Mouse (Mus musculus) ovary, adult 18-20 months (tissue): ENCODE measurements around the gene Cd93.
A peak's percentile ranks its signal among the peaks of the same experiment; 100 is the strongest.

Experiments used
- DNase-seq: peaks from one replicate; pipeline ENCODE4 v3.0.0; 2022; ENCODE audit warnings: low spot score, mixed read lengths

Gene Cd93

DNA sequence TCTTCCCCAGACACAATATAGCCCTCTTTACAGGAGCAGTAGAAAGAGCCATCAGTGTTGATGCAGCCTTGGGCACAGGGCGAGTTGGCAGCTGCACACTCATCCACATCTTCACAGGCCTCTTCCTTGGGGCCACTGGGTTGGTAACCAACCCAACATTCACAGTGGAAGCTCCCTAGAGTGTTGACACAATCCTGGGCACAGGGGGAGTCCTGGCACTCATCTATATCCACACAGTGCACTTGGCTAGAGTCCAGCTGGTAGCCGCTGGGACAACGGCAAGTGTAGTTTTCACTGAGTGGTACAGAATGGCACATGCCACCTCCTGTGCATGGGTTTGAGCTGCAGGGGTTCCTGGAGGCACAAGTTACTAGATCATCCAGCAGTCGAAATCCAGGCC, 1.2 kb downstream of the Cd93 start:
- DNase-seq, result no peak

GRCm38 (mm10) chr2:148441421-148441820, 1.9 kb downstream of the Cd93 start:
- DNase-seq, result no peak

GRCm38 (mm10) chr2:148439691-148440276, 3.6 kb downstream of the Cd93 start:
- DNase-seq, result no peak

GRCm38 (mm10) chr2:148436285-148436684, 7.1 kb downstream of the Cd93 start:
- no peak for DNase-seq

- DNase-seq, result no peak
These were observed 11.0 kb downstream of the Cd93 start for GRCm38 (mm10) chr2:148432346-148432745.

- DNase-seq, result no peak
These were observed 12.4 kb downstream of the Cd93 start for GRCm38 (mm10) chr2:148430941-148431340.

- DNase-seq, result no peak
These were observed 14.3 kb downstream of the Cd93 start for GRCm38 (mm10) chr2:148429001-148429505.

DNA sequence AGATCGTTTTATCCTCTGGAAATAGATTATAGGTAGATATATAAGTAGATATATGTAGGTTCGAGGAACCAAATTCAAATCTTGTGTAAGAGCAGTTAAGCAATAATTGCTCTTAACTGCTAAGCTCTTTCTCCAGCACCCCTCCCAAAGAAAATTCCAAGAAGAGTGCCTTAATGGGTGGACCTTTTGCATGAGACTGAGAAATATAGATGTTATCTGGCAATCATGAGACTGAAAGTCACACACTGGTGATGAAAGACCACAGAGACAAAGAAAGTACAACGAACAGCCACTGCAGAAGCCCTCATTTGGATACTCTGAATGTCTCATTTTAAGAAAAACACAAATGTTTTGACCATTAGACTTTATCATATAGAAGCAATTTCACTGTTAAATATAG, 14.8 kb downstream of the Cd93 start:
- no peak for DNase-seq

DNA sequence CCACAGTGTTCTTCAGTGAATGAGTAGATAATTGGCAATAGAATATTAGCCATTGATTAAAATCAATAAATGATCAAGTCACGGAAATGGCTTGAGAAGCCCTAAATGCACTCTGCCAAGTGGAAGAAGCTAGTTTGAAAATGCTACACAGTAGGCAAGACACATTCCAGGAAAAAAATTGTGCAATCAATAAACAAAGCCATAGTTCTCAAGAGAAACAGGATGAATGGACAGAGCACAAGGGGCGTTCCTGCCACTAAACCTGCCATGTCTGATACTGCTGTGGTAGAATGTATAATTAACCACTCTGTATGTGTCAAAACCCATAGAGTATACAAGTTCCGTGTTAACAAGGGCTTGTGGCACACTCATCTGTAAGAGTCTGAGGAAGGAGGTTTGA, 15.8 kb downstream of the Cd93 start:
- no peak for DNase-seq

GRCm38 (mm10) chr2:148425709-148426382, 17.5 kb downstream of the Cd93 start:
- no peak for DNase-seq

- no peak for DNase-seq
These were observed 21.7 kb downstream of the Cd93 start for GRCm38 (mm10) chr2:148421706-148422105.

DNA sequence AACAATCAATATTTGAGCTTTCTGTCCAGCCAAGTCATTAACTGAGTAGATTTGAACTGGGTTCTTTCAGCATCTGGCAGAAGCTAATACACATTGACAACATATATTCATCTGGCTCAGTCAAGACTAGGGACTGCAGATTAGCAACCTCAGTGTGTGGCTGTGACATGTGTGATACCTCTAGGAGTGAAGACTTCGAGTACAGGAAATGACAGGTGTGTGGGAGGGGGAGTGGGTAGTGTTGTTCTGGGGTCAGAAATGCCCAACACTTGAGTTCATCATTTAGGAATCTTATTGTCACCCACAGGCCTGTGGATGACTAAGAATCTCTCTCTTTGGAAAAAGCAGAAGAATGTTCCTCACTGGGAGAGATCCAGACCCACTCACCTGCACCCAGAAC, 22.3 kb downstream of the Cd93 start:
- no peak for DNase-seq

GRCm38 (mm10) chr2:148419776-148420175, 23.6 kb downstream of the Cd93 start:
- DNase-seq, result no peak

DNA sequence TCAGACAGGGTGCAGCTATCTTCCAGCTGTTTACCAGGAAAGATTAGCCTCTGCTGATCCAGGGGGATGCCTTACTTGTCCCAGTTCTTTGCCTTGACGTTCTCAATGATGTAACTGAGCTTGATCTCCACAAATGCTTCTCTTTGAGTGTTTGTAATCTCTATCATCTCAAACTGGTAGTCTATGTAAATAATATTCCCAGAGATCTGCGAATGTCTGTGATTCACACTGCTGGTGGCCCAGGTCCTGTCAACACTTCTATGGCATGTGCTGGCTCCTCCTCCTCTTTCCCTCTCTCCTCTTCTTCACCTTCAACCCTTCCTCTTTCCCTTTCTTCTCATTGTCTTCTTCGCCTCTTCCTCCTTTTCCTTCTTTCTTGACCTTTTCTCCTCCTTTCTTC, 24.2 kb downstream of the Cd93 start:
- no peak for DNase-seq

- DNase-seq, result no peak
These were observed 33.5 kb downstream of the Cd93 start for GRCm38 (mm10) chr2:148409821-148410220.

DNA sequence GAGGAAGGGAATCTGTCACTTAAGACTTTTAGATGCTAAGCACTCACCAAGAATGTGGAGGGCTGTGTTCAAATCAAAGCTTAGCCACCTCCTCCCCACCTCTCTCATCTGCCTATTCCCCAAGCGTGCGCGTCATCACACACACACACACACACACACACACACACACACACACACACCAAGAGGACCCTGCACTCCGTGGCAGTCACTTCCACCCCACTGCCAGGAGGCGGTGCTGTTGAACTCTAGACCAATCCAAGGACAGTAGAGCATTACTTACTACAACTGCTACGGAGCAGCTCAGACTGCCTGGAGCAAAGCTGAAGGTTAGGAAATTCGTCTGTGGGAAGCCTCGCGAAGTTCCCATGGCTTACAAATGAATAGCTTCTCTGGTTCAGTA, 34.2 kb downstream of the Cd93 start:
- peak; percentile 68 for DNase-seq

GRCm38 (mm10) chr2:148408761-148409120, 34.6 kb downstream of the Cd93 start:
- no peak for DNase-seq

- peak; percentile 60 for DNase-seq
These were observed 35.2 kb downstream of the Cd93 start, which contains the start of gene Thbd for GRCm38 (mm10) chr2:148407870-148408760. Gene Thbd (minus strand): TSS chr2:148408188.

DNA sequence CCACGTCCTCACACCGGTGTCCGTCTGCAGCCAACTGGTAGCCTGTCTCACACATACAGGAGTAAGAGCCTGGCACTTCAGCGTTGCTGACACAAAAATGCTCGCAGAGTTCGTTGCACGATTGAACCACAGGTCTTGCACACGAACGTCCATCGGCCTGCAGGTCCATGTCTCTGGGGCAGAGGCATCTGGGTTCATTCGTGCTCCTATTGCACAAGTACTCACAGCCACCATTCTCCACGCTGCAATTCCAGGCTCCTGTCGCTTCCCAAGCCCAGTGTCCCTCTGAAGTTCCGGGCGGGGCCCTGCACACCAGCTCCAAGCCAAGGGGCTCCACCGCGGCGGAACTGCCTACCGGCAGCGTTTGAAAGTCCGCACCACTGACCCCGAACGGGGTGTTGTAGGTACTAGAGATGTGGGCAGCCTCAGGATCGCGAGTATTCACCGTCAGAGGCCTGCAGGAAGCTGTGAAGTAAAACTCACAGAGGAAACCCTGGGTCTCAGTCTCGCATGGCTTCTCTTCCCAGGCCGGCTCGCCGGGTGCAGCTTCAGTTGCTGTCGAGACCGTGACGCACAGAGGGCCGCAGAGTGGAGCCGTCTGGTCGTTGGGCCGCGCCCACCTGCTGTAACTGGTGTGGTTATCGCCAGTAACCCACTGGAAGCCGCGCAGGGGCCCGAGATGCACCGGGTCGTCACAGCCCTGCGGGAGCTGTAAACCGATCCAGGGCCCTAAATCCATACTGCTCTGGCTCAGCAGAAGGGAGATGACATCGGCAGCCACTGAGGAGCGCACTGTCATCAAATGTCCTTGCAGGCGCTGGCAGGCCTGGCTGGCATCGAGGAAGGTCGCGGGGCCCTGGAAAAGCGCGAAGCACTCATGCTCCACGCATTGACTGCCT, 36.1 kb downstream of the Cd93 start:
- no peak for DNase-seq

DNA sequence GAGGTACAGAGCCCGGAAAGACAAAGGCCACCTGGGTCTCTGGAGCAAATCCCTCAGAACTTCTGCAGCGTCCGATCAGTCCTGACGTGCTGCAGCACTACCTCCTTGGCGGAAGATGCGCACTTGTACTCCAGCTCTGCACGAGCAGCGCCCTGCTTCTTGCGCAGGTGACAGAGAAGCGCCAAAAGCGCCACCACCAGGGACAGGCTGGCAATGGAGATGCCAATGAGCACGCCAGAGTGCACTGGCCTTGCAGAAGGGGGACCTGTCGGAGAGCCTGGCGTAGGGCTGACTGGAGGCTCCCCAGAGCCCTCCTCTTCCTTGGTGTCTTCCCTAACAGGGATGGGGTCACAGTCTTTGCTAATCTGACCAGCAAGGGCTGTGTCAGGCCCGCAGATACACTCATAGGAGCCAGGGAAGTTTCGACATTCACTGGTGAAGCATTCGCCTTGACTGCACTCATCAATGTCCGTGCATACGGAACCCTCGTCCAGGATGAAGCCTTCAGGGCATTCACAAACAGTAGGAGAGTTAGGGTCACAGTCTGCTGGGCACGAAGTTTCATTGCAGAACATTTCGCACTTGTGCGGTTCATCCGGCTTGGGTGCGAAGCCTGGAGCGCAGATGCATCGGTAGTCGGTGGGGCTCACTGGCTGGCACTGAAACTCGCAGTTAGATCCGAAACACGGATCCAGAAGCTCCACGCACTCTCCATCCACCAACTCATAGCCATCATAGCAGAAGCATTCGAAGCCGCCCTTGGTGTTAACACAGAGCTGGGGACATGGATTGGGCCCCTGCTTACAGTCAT, 37.0 kb downstream of the Cd93 start:
- DNase-seq, result no peak

DNA sequence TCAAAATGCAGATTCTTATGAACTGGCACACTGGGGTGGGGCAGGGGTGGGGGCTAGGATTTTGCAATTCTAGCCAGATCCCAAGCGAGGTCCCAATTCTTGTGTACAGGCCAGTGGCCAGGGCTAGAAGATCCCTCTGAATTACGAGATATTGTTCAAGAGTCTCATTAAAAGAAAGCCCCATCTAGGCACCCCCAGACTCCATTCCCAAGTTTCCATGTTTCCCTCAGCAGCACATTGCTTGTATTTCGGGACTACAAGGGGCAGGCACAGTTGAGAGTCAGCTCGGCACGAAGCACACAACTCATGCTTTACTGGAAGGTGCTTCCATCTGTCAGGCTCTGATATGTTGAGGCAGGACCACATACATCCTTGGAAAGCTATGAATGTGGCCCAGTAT, 38.5 kb downstream of the Cd93 start:
- no peak for DNase-seq
